Mouse (Mus musculus): ENCODE measurements around the gene Ncln. TPM values are rescaled to one million over a fixed set of nuclear protein-coding genes. Genes with fewer than 3 reads are reported as not detected.

Ncln gene
- polyA plus RNA-seq, 1 experiment from 2014 or later: 72.3 TPM

DNA sequence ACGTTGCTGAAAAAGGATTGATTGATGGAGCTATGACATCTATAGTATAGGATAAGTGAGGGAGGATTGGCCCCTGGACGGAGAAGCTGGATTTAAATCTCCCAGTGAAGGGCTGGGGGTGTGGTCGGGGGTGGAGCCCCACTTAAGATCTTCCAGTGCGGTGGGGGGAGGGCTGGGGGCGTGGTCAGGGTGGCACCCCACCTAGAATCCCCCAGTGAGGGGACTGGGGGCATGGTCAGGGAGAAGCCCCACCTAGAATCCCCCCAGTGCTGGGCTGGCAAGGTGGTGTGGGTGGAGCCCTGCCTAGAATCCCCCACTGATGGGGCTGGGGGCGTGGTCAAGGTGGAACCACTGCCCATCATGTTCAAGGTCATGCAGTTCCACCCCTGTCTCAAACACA, 10.9 kb upstream of the Ncln start:
- Histone ChIP-seq H3K27ac (ENCODE audit: low read depth, low read length) (no peak overlapping the region), H3K9ac (ENCODE audit: low read length) (no peak overlapping the region), H3K4me1 (replicated peaks; ENCODE audit: control insufficient read depth, insufficient read depth, low read length) (no peaks in the 10 kb centered on the region), H3K4me3 (ENCODE audit: low read depth, low read length) (no peak overlapping the region), H3K27me3 (ENCODE audit: control insufficient read depth, insufficient read depth, low read length) (no peaks in the 10 kb centered on the region; the same call in 1 of the 2 replicates), H3K36me3 (ENCODE audit: control insufficient read depth, insufficient read depth, low read length) (no peaks in the 10 kb centered on the region), H3K4me2 (ENCODE audit: low read depth, low read length, severe bottlenecking) (no peak overlapping the region), H3K9me3 (ENCODE audit: control insufficient read depth, low read length) (no peaks in the 10 kb centered on the region)
- 42% methylated on average over 6 of the region's 6 CpGs for WGBS
- DNase-seq (ENCODE audit: low spot score): no peak
- ATAC-seq (replicated peaks; ENCODE audit: low FRiP score): no peak

DNA sequence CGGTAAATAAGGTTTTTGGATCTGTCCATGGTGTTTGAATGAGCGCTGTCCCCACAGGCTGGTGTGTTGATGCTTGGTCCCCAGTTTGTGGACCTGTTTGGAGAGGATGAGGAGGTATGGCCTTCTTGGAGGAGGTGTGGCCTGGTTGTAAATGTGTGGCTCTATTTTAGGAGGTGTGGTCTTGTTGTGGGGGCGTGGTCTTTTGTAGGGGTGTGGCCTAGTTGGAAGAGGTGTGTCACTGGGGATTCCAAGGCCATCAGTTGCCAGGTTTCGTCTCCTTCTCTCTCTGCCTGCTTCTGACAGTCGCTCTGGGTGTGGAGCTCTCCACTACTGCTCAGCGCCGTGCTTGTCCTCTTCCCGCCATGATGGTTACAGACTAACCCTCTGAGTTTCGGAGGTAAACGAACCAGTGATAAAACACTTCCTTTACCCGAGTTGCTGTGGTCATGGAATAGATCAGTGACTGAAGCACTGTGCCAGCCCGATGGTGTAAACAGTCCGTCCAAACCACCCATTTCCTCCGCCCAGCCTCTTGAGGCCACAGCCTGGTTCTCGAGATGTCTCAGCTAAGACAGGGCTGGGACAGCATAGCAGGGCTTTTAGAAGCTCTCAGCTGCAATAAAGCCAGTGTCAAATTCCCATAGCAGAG, 8.9 kb upstream of the Ncln start:
- DNase-seq (ENCODE audit: low spot score) (no peak), ATAC-seq (replicated peaks; ENCODE audit: low FRiP score) (no peak)
- Histone ChIP-seq H3K36me3 (ENCODE audit: control insufficient read depth, insufficient read depth, low read length) (no peaks in the 10 kb centered on the region), H3K9ac (ENCODE audit: low read length) (no peak overlapping the region), H3K9me3 (ENCODE audit: control insufficient read depth, low read length) (no peaks in the 10 kb centered on the region), H3K27ac (ENCODE audit: low read depth, low read length) (no peak overlapping the region), H3K4me1 (replicated peaks; ENCODE audit: control insufficient read depth, insufficient read depth, low read length) (no peaks in the 10 kb centered on the region), H3K4me2 (ENCODE audit: low read depth, low read length, severe bottlenecking) (no peak overlapping the region), H3K4me3 (ENCODE audit: low read depth, low read length) (no peak overlapping the region), H3K27me3 (ENCODE audit: control insufficient read depth, insufficient read depth, low read length) (no peaks in the 10 kb centered on the region; the same call in 1 of the 2 replicates)
- WGBS: 83% methylated on average over 15 of the region's 15 CpGs

DNA sequence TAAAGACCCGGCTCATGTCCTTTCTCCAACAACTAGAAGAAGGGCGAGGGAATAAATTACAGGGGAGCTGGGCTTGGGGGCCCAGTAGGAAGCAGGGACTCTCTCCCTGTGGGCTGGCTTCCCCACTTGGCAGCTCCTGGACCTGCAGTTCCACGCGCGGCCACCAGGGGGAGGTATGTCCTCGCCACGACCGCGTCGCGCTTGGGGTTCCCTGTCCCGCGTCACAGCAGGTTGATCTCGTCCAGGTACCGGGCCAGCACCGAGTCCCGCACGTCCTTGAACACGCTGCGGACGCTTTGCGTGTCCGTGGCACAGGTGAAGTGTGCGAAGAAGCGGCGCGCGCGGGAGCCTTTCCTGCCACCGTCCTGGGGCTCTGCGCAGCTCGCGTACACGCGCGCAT, 6.5 kb upstream of the Ncln start:
- no peaks in the 10 kb centered on the region for H3K9me3 ChIP-seq (ENCODE audit: control insufficient read depth, low read length)
- H3K4me1 ChIP-seq (replicated peaks; ENCODE audit: control insufficient read depth, insufficient read depth, low read length): no peaks in the 10 kb centered on the region
- H3K9ac ChIP-seq (ENCODE audit: low read length): no peak overlapping the region; the same call in 1 of the 2 replicates
- H3K27ac ChIP-seq (ENCODE audit: low read depth, low read length): no peak overlapping the region
- peak; percentile 94 for DNase-seq (ENCODE audit: low spot score)
- peak; percentile 32; the same call in 1 of the 2 replicates for ATAC-seq (replicated peaks; ENCODE audit: low FRiP score)
- WGBS: 8% methylated on average over 36 of the region's 36 CpGs
- peak overlapping the region; percentile 50 for H3K4me2 ChIP-seq (ENCODE audit: low read depth, low read length, severe bottlenecking)
- H3K4me3 ChIP-seq (ENCODE audit: low read depth, low read length): peak overlapping the region; percentile 21; the same call in 1 of the 2 replicates
- H3K27me3 ChIP-seq (ENCODE audit: control insufficient read depth, insufficient read depth, low read length): no peaks in the 10 kb centered on the region; the same call in 1 of the 2 replicates
- H3K36me3 ChIP-seq (ENCODE audit: control insufficient read depth, insufficient read depth, low read length): no peaks in the 10 kb centered on the region

DNA sequence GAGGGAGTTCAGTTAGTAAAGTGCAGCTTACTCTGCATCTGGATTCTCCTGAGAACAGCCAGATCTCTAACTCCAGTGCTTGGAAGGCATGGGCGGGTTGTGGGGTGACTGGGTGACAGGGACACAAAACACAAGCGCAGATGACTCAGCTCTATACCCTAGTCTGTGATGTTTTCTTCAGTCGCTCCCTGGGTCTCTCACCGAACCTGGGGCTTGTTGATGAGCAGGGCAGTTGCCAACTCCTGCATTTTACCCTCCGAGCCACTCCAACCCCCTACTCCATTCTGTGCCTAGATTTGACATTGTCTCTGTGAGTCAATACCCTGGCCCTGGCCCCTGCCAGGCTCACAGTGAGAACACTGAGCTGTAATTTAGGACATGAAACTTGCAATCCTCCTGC, 5.7 kb upstream of the Ncln start:
- DNase-seq (ENCODE audit: low spot score) (no peak), ATAC-seq (replicated peaks; ENCODE audit: low FRiP score) (no peak)
- H3K4me1 ChIP-seq (replicated peaks; ENCODE audit: control insufficient read depth, insufficient read depth, low read length): 0 out of 2 replicates have a peak, but pooled peaks cover 2% of the 10 kb centered on the region
- 89% methylated on average over 5 of the region's 5 CpGs for WGBS
- no peak overlapping the region for H3K9ac ChIP-seq (ENCODE audit: low read length)
- no peak overlapping the region for H3K4me3 ChIP-seq (ENCODE audit: low read depth, low read length)
- H3K9me3 ChIP-seq (ENCODE audit: control insufficient read depth, low read length): no peaks in the 10 kb centered on the region
- no peak overlapping the region for H3K4me2 ChIP-seq (ENCODE audit: low read depth, low read length, severe bottlenecking)
- H3K27me3 ChIP-seq (ENCODE audit: control insufficient read depth, insufficient read depth, low read length): no peaks in the 10 kb centered on the region; the same call in 1 of the 2 replicates
- H3K27ac ChIP-seq (ENCODE audit: low read depth, low read length): no peak overlapping the region
- no peaks in the 10 kb centered on the region for H3K36me3 ChIP-seq (ENCODE audit: control insufficient read depth, insufficient read depth, low read length)

DNA sequence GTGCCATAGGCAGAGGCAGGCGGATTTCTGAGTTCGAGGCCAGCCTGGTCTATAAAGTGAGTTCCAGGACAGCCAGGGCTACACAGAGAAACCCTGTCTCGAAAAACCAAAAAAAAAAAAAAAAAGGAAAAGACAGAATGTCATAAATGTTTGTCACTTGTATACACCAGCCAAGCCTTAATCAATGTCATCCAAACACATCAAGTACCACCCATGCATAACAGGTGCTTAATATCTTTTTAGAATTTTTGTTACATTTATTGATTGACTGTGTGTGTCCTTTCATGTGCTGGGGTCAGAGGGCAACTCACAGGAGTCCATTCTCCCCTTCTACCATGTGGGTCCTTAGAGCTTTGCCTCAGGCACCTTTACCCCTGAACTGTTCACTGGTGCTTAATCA, 3.8 kb upstream of the Ncln start, which contains the start of gene S1pr4:
TSS of gene S1pr4 (minus strand) at position 101 of the 400 bp plus-strand sequence.
- no peak for ATAC-seq (replicated peaks; ENCODE audit: low FRiP score)
- no peak within 1 kb of the TSS for H3K27ac ChIP-seq (ENCODE audit: low read depth, low read length)

DNA sequence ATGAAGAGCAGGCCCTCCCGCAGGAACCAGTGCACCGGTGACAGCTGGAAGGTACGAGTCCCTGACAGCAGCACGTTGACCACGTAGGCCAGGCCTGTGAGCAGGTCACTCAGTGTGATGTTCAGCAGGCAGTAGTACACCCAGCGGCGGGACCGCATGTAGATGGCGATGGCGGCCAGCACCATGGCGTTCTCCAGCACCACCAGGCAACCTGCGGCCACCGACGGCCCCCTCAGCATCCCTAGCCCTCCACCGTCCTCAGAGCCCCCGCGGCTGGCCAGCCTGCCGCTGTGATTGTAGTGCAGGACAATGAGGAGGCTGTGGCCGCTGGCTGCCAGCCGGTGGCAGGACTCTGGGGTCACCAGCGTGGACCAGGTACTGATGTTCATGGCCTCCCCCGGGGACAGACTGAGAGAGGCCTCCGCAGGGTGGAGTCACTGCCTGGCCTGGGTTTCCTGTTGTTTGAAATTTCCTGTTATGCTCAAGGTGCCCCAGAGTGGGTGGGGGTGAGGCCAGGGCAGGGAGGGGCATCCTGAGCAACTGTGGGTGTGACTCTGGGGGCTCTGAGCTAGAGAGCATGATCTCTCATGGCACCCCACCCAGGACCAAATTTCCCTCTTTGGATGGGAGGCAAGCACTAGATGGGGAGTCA, 3.2 kb upstream of the Ncln start:
- Histone ChIP-seq H3K4me3 (ENCODE audit: low read depth, low read length) (no peak overlapping the region), H3K27me3 (ENCODE audit: control insufficient read depth, insufficient read depth, low read length) (no peaks in the 10 kb centered on the region; the same call in 1 of the 2 replicates), H3K36me3 (ENCODE audit: control insufficient read depth, insufficient read depth, low read length) (no peaks in the 10 kb centered on the region), H3K27ac (ENCODE audit: low read depth, low read length) (no peak overlapping the region), H3K4me1 (replicated peaks; ENCODE audit: control insufficient read depth, insufficient read depth, low read length) (peaks cover 8% of the 10 kb centered on the region), H3K9ac (ENCODE audit: low read length) (no peak overlapping the region; the same call in 1 of the 2 replicates), H3K9me3 (ENCODE audit: control insufficient read depth, low read length) (no peaks in the 10 kb centered on the region), H3K4me2 (ENCODE audit: low read depth, low read length, severe bottlenecking) (no peak overlapping the region)
- ATAC-seq (replicated peaks; ENCODE audit: low FRiP score): no peak
- DNase-seq (ENCODE audit: low spot score): peak; percentile 55
- WGBS: 77% methylated on average over 23 of the region's 23 CpGs

More for the DNA sequence above, 3.8 kb upstream of the Ncln start, which contains the start of gene S1pr4:
- Histone ChIP-seq H3K27me3 (ENCODE audit: control insufficient read depth, insufficient read depth, low read length) (no peaks in the 10 kb centered on the region; the same call in 1 of the 2 replicates), H3K36me3 (ENCODE audit: control insufficient read depth, insufficient read depth, low read length) (no peaks in the 10 kb centered on the region), H3K4me1 (replicated peaks; ENCODE audit: control insufficient read depth, insufficient read depth, low read length) (peaks cover 7% of the 10 kb centered on the region), H3K4me3 (ENCODE audit: low read depth, low read length) (no peak within 1 kb of the TSS), H3K9me3 (ENCODE audit: control insufficient read depth, low read length) (no peaks in the 10 kb centered on the region), H3K9ac (ENCODE audit: low read length) (no peak within 1 kb of the TSS; the same call in 1 of the 2 replicates), H3K4me2 (ENCODE audit: low read depth, low read length, severe bottlenecking) (no peak within 1 kb of the TSS)
- WGBS: 82% methylated on average over 3 of the region's 3 CpGs
- DNase-seq (ENCODE audit: low spot score): no peak

DNA sequence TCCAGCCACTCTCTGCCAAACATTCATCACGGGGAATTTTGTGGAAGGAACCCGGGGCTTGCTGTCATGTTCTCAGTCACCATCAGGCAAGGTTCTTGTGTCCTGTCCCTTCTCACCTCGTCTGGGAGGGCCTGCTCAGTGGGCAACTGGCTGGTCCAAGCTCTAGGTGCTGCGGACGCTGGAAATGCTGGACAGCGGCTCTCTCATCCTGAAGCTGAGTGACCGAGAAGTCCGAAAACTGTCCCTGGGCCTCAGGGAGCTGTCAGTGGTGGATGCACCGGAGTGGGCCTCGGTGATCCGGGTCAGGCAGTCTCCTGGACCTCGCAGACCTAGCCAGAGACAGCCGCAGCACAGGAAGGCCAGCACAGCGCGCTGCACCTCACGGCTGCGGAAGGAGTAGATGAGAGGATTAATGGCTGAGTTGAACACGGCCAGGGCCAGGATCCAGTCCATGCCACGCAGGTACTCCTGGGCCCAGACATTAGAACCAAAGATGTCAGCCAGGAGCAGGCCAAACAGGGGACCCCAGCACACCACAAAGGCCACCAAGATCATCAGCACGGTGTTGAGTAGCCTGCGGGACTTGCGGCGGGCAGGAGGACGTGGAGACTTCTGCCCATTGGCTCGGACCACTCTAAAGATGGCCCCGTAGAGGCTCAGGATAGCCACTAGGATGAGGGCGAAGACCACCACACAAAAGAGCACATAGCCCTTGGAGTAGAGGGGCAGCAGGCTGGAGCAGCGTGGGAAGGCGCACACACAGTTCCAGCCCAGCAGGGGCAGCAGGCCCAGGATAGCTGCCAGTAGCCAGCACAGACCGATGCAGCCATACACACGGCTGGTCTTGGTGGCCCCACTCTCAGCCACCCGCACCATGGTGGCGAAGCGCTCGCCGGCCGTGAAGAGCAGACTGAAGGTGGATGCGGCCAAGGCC, 2.4 kb upstream of the Ncln start:
- H3K27ac ChIP-seq (ENCODE audit: low read depth, low read length): no peak overlapping the region
- no peak for ATAC-seq (replicated peaks; ENCODE audit: low FRiP score)
- H3K27me3 ChIP-seq (ENCODE audit: control insufficient read depth, insufficient read depth, low read length): no peaks in the 10 kb centered on the region; the same call in 1 of the 2 replicates
- H3K9ac ChIP-seq (ENCODE audit: low read length): no peak overlapping the region; the same call in 1 of the 2 replicates
- H3K4me1 ChIP-seq (replicated peaks; ENCODE audit: control insufficient read depth, insufficient read depth, low read length): peaks cover 8% of the 10 kb centered on the region
- H3K4me2 ChIP-seq (ENCODE audit: low read depth, low read length, severe bottlenecking): no peak overlapping the region
- no peaks in the 10 kb centered on the region for H3K36me3 ChIP-seq (ENCODE audit: control insufficient read depth, insufficient read depth, low read length)
- H3K4me3 ChIP-seq (ENCODE audit: low read depth, low read length): no peak overlapping the region
- DNase-seq (ENCODE audit: low spot score): peak; percentile 55
- 86% methylated on average over 38 of the region's 38 CpGs for WGBS
- no peaks in the 10 kb centered on the region for H3K9me3 ChIP-seq (ENCODE audit: control insufficient read depth, low read length)
